Mouse (Mus musculus) neural tube, embryonic 12.5 days (tissue): ENCODE data around the gene Ubxn7. TPM values are rescaled to one million over a fixed set of nuclear protein-coding genes. Genes with fewer than 3 reads are reported as not detected.
"Not testable (repeated sequence)": the region's sequence is repeated elsewhere in the genome, so short reads cannot be mapped to it uniquely, and the experiment has no call there.

Experiments
- ATAC-seq: fragments of 200-750 bp; cut with Nextera tagmentation; 2 replicates; pipeline ENCODE4 v1.8.0; 2017; ENCODE audit warnings: low read depth, mild to moderate bottlenecking, moderate TSS enrichment, moderate library complexity; ENCODE audit not compliant: low FRiP score
- H3K27ac ChIP-seq: fragments of 300-500 bp; sonication (generic); 2 replicates; pipeline ENCODE4 v1.5.1; 2016
- H3K27me3 ChIP-seq: fragments of 300-500 bp; sonication (generic); replicated peaks from 2 replicates; pipeline ENCODE4 v1.6.1; 2016; ENCODE audit warnings: mild to moderate bottlenecking
- H3K36me3 ChIP-seq: fragments of 300-500 bp; sonication (generic); 2 replicates; pipeline ENCODE4 v1.6.1; 2016; ENCODE audit warnings: mild to moderate bottlenecking
- H3K4me1 ChIP-seq: fragments of 300-500 bp; sonication (generic); 2 replicates; pipeline ENCODE4 v1.6.1; 2016
- H3K4me2 ChIP-seq: fragments of 300-500 bp; sonication (generic); replicated peaks from 2 replicates; pipeline ENCODE4 v1.6.1; 2016; ENCODE audit warnings: mild to moderate bottlenecking
- H3K4me3 ChIP-seq: fragments of 300-500 bp; sonication (generic); 2 replicates; pipeline ENCODE4 v1.5.1; 2016
- H3K9ac ChIP-seq: fragments of 300-500 bp; sonication (generic); 2 replicates; pipeline ENCODE4 v1.6.1; 2016; ENCODE audit warnings: mild to moderate bottlenecking
- H3K9me3 ChIP-seq: fragments of 300-500 bp; sonication (generic); 2 replicates; pipeline ENCODE4 v1.6.1; 2016; ENCODE audit warnings: mild to moderate bottlenecking
- WGBS: fragments of 180-500 bp; shearing (Covaris S2); methylation state at CpG from one replicate; pipeline ENCODE4 v1.1.7; 2016; 5-methylcytosine and 5-hydroxymethylcytosine counted together
- polyA plus RNA-seq: library from polyadenylated mRNA; unstranded; fragments of >200 nt; fragmentation: Nextera tagmentation; extraction: Ambion mirVana; gene quantifications from 2 replicates; pipeline ENCODE4 v1.2.1, GENCODE M21; 2016

Ubxn7 gene
- 29.3 and 32.5 TPM in 2 replicates for polyA plus RNA-seq

GRCm38 (mm10) chr16:32332040-32332555 lies at the start of gene Ubxn7:
Gene Ubxn7 (plus strand): TSS chr16:32332257.
- Histone ChIP-seq H3K9me3 (no peaks in the 10 kb centered on the region), H3K4me3 (peak within 1 kb of the TSS; percentile 98), H3K4me1 (0 out of 2 replicates have a peak, but pooled peaks cover 7% of the 10 kb centered on the region), H3K36me3 (no peaks in the 10 kb centered on the region), H3K4me2 (peak within 1 kb of the TSS; percentile 64), H3K9ac (peak within 1 kb of the TSS; percentile 98), H3K27me3 (no peaks in the 10 kb centered on the region), H3K27ac (peak within 1 kb of the TSS; percentile 94)
- under 1% methylated on average over 52 of the region's 52 CpGs for WGBS
- peak; percentile 97 for ATAC-seq

- Histone ChIP-seq H3K4me3 (no peak overlapping the region), H3K4me1 (peaks cover 20% of the 10 kb centered on the region), H3K27ac (no peak overlapping the region), H3K9me3 (no peaks in the 10 kb centered on the region), H3K36me3 (peaks cover 59% of the 10 kb centered on the region), H3K9ac (no peak overlapping the region), H3K27me3 (no peaks in the 10 kb centered on the region), H3K4me2 (no peak overlapping the region)
- ATAC-seq: no peak
Measured at GRCm38 (mm10) chr16:32282608-32283007, 49.4 kb upstream of the Ubxn7 start.

- H3K27me3 ChIP-seq: no peaks in the 10 kb centered on the region
- no peak overlapping the region for H3K9ac ChIP-seq
- WGBS: 90% methylated on average over 4 of the region's 4 CpGs
- peaks cover 41% of the 10 kb centered on the region for H3K36me3 ChIP-seq
- no peak overlapping the region for H3K4me2 ChIP-seq
- H3K4me1 ChIP-seq: no peaks in the 10 kb centered on the region
- H3K27ac ChIP-seq: no peak overlapping the region
- H3K4me3 ChIP-seq: no peak overlapping the region
- H3K9me3 ChIP-seq: no peaks in the 10 kb centered on the region
- no peak for ATAC-seq
Measured at GRCm38 (mm10) chr16:32291821-32292220, 40.2 kb upstream of the Ubxn7 start.

- H3K4me2 ChIP-seq, H3K4me3 ChIP-seq, H3K27ac ChIP-seq, ATAC-seq, H3K9ac ChIP-seq, H3K9me3 ChIP-seq, H3K27me3 ChIP-seq, H3K4me1 ChIP-seq: not testable (repeated sequence)
- 98% methylated on average over 4 of the region's 4 CpGs for WGBS
- peaks cover 43% of the 10 kb centered on the region for H3K36me3 ChIP-seq
Measured at GRCm38 (mm10) chr16:32299617-32300016, 32.4 kb upstream of the Ubxn7 start.

- Histone ChIP-seq H3K36me3 (peaks cover 25% of the 10 kb centered on the region; the same call in 1 of the 2 replicates), H3K9me3 (no peaks in the 10 kb centered on the region), H3K4me3 (no peak overlapping the region), H3K4me2 (no peak overlapping the region), H3K27me3 (no peaks in the 10 kb centered on the region), H3K9ac (no peak overlapping the region), H3K4me1 (no peaks in the 10 kb centered on the region), H3K27ac (no peak overlapping the region)
- no peak for ATAC-seq
- 26% methylated on average over 1 of the region's 1 CpGs for WGBS
Measured at GRCm38 (mm10) chr16:32303046-32303445, 29.0 kb upstream of the Ubxn7 start.

GRCm38 (mm10) chr16:32303886-32304285 lies 28.2 kb upstream of the Ubxn7 start:
- no peak overlapping the region for H3K4me2 ChIP-seq
- H3K9ac ChIP-seq: no peak overlapping the region
- peaks cover 17% of the 10 kb centered on the region; the same call in 1 of the 2 replicates for H3K36me3 ChIP-seq
- H3K4me1 ChIP-seq: no peaks in the 10 kb centered on the region
- no peaks in the 10 kb centered on the region for H3K9me3 ChIP-seq
- whole genome bisulfite sequencing: 94% methylated on average over 7 of the region's 7 CpGs
- no peak overlapping the region for H3K27ac ChIP-seq
- no peak overlapping the region for H3K4me3 ChIP-seq
- no peak for ATAC-seq
- no peaks in the 10 kb centered on the region for H3K27me3 ChIP-seq

GRCm38 (mm10) chr16:32311970-32312369 lies 20.1 kb upstream of the Ubxn7 start:
- no peak for ATAC-seq

GRCm38 (mm10) chr16:32312386-32312785 lies 19.7 kb upstream of the Ubxn7 start:
- WGBS: 64% methylated on average over 5 of the region's 5 CpGs
- Histone ChIP-seq H3K4me2 (no peak overlapping the region), H3K27me3 (no peaks in the 10 kb centered on the region), H3K4me3 (no peak overlapping the region), H3K4me1 (no peaks in the 10 kb centered on the region; the same call in 1 of the 2 replicates), H3K36me3 (no peaks in the 10 kb centered on the region), H3K9ac (no peak overlapping the region), H3K9me3 (no peaks in the 10 kb centered on the region), H3K27ac (no peak overlapping the region)
- ATAC-seq: no peak

More at GRCm38 (mm10) chr16:32311970-32312369, 20.1 kb upstream of the Ubxn7 start:
- 84% methylated on average over 4 of the region's 4 CpGs for WGBS
- no peaks in the 10 kb centered on the region; the same call in 1 of the 2 replicates for H3K4me1 ChIP-seq
- no peaks in the 10 kb centered on the region for H3K9me3 ChIP-seq
- H3K27ac ChIP-seq: no peak overlapping the region
- H3K27me3 ChIP-seq: no peaks in the 10 kb centered on the region
- no peaks in the 10 kb centered on the region for H3K36me3 ChIP-seq
- H3K9ac ChIP-seq: no peak overlapping the region
- H3K4me3 ChIP-seq: no peak overlapping the region
- H3K4me2 ChIP-seq: no peak overlapping the region

- no peaks in the 10 kb centered on the region; the same call in 1 of the 2 replicates for H3K4me1 ChIP-seq
- no peak overlapping the region for H3K4me3 ChIP-seq
- ATAC-seq: no peak
- H3K4me2 ChIP-seq: no peak overlapping the region
- 78% methylated on average over 4 of the region's 4 CpGs for WGBS
- H3K36me3 ChIP-seq: no peaks in the 10 kb centered on the region
- no peaks in the 10 kb centered on the region for H3K9me3 ChIP-seq
- no peak overlapping the region for H3K27ac ChIP-seq
- no peak overlapping the region for H3K9ac ChIP-seq
- H3K27me3 ChIP-seq: no peaks in the 10 kb centered on the region
Measured at GRCm38 (mm10) chr16:32312859-32313258, 19.2 kb upstream of the Ubxn7 start.

GRCm38 (mm10) chr16:32316601-32317000 lies 15.5 kb upstream of the Ubxn7 start:
- Histone ChIP-seq H3K4me2 (no peak overlapping the region), H3K4me3 (no peak overlapping the region), H3K27me3 (no peaks in the 10 kb centered on the region), H3K4me1 (no peaks in the 10 kb centered on the region; the same call in 1 of the 2 replicates), H3K27ac (no peak overlapping the region), H3K9me3 (no peaks in the 10 kb centered on the region), H3K36me3 (no peaks in the 10 kb centered on the region), H3K9ac (no peak overlapping the region)
- ATAC-seq: no peak
- WGBS: 38% methylated on average over 2 of the region's 2 CpGs

GRCm38 (mm10) chr16:32323953-32324352 lies 8.1 kb upstream of the Ubxn7 start:
- no peak overlapping the region for H3K4me3 ChIP-seq
- no peak for ATAC-seq
- 39% methylated on average over 7 of the region's 7 CpGs for WGBS
- H3K9me3 ChIP-seq: no peaks in the 10 kb centered on the region
- H3K36me3 ChIP-seq: no peaks in the 10 kb centered on the region
- H3K9ac ChIP-seq: no peak overlapping the region
- H3K4me1 ChIP-seq: no peaks in the 10 kb centered on the region
- H3K4me2 ChIP-seq: no peak overlapping the region
- H3K27ac ChIP-seq: no peak overlapping the region
- no peaks in the 10 kb centered on the region for H3K27me3 ChIP-seq

GRCm38 (mm10) chr16:32330876-32331670 lies 984 bp upstream of the Ubxn7 start:
- Histone ChIP-seq H3K36me3 (no peaks in the 10 kb centered on the region), H3K4me2 (peak overlapping the region; percentile 64), H3K4me1 (0 out of 2 replicates have a peak, but pooled peaks cover 6% of the 10 kb centered on the region), H3K9me3 (no peaks in the 10 kb centered on the region), H3K27ac (no peak overlapping the region), H3K4me3 (0 out of 2 replicates have a peak overlapping the region, but pooled peaks have one; percentile 5), H3K27me3 (no peaks in the 10 kb centered on the region), H3K9ac (no peak overlapping the region)
- ATAC-seq: no peak
- WGBS: 63% methylated on average over 9 of the region's 9 CpGs
